Mouse (Mus musculus): ENCODE measurements around the gene Bfar. TPM values are rescaled to one million over a fixed set of nuclear protein-coding genes. Genes with fewer than 3 reads are reported as not detected.

Gene Bfar
- polyA plus RNA-seq, 1 experiment, result 1.7 TPM

- TF ChIP-seq GATA1 (IDR thresholded peaks at IDR 0.05; ENCODE audit: low read length), result no peak
Observed at GRCm38 (mm10) chr16:13750626-13751025, 79.0 kb downstream of the Bfar start.

Other genes with a start within 250 kb of the Bfar start
- 55.5 and 69.9 TPM in 2 replicates for gene Parn, start 3.7 kb upstream of the Bfar start, polyA plus RNA-seq (2012)
- 0.39 and 0.67 TPM in 2 replicates for gene 3110001I22Rik, start 71 bp downstream of the Bfar start, polyA plus RNA-seq (2012)
- not detected in 2 replicates for gene Pla2g10, start 59.1 kb downstream of the Bfar start, polyA plus RNA-seq (2012)
- 27.4 and 28.7 TPM in 2 replicates for gene Rrn3, start 108.8 kb downstream of the Bfar start, polyA plus RNA-seq (2012)
- 8.8 and 14.0 TPM in 2 replicates for gene Ntan1, start 147.0 kb downstream of the Bfar start, polyA plus RNA-seq (2012)
- 26.7 and 27.7 TPM in 2 replicates for gene Pdxdc1, start 231.3 kb downstream of the Bfar start, polyA plus RNA-seq (2012)
- 0.02 and 0.03 TPM in 2 replicates for gene Mpv17l, start 231.3 kb downstream of the Bfar start, polyA plus RNA-seq (2012)